Mouse (Mus musculus): ENCODE results near the gene Cdkn1a. TPM values are rescaled to one million over a fixed set of nuclear protein-coding genes. Genes with fewer than 3 reads are reported as not detected.

The Cdkn1a gene
- polyA plus RNA-seq, 1 experiment from 2014 or later: 99.7 TPM

GRCm38 (mm10) chr17:29073313-29073712 lies 17.5 kb upstream of the Cdkn1a start:
- no peaks in the 10 kb centered on the region for H3K36me3 ChIP-seq
- H3K9me3 ChIP-seq (replicated peaks): no peaks in the 10 kb centered on the region
- no peak overlapping the region for H3K9ac ChIP-seq (replicated peaks)
- WGBS: 31% methylated on average over 5 of the region's 5 CpGs
- H3K4me3 ChIP-seq (replicated peaks): no peak overlapping the region
- H3K4me1 ChIP-seq: peaks cover 12% of the 10 kb centered on the region
- no peak for ATAC-seq (ENCODE audit: low FRiP score)
- no peak overlapping the region for H3K27ac ChIP-seq (replicated peaks)
- H3K4me2 ChIP-seq: no peak overlapping the region
- H3K27me3 ChIP-seq (replicated peaks): no peaks in the 10 kb centered on the region

- no peak overlapping the region for H3K9ac ChIP-seq (replicated peaks)
- no peaks in the 10 kb centered on the region for H3K9me3 ChIP-seq (replicated peaks)
- 87% methylated on average over 13 of the region's 13 CpGs for WGBS
- H3K4me3 ChIP-seq (replicated peaks): no peak overlapping the region
- no peak overlapping the region for H3K27ac ChIP-seq (replicated peaks)
- no peak for ATAC-seq (ENCODE audit: low FRiP score)
- H3K36me3 ChIP-seq: no peaks in the 10 kb centered on the region
- H3K27me3 ChIP-seq (replicated peaks): 0 out of 2 replicates have a peak, but pooled peaks cover 3% of the 10 kb centered on the region
- H3K4me2 ChIP-seq: no peak overlapping the region
- H3K4me1 ChIP-seq: peaks cover 20% of the 10 kb centered on the region
Observed at GRCm38 (mm10) chr17:29074085-29074484, 16.7 kb upstream of the Cdkn1a start.

GRCm38 (mm10) chr17:29076235-29076634 lies 14.5 kb upstream of the Cdkn1a start:
- Histone ChIP-seq H3K27me3 (replicated peaks) (peaks cover 17% of the 10 kb centered on the region; the same call in 1 of the 2 replicates), H3K27ac (replicated peaks) (no peak overlapping the region), H3K36me3 (no peaks in the 10 kb centered on the region), H3K4me3 (replicated peaks) (no peak overlapping the region), H3K4me1 (peaks cover 25% of the 10 kb centered on the region), H3K9me3 (replicated peaks) (no peaks in the 10 kb centered on the region), H3K9ac (replicated peaks) (no peak overlapping the region), H3K4me2 (no peak overlapping the region)
- 95% methylated on average over 8 of the region's 8 CpGs for WGBS
- ATAC-seq (ENCODE audit: low FRiP score): no peak

GRCm38 (mm10) chr17:29077786-29078509 lies 12.8 kb upstream of the Cdkn1a start:
- 21% methylated on average over 14 of the region's 14 CpGs for WGBS
- Histone ChIP-seq H3K9me3 (replicated peaks) (no peaks in the 10 kb centered on the region), H3K27ac (replicated peaks) (peak overlapping the region; percentile 14; the same call in 1 of the 2 replicates), H3K27me3 (replicated peaks) (peaks cover 17% of the 10 kb centered on the region; the same call in 1 of the 2 replicates), H3K4me1 (peaks cover 33% of the 10 kb centered on the region), H3K9ac (replicated peaks) (peak overlapping the region; percentile 40; the same call in 1 of the 2 replicates), H3K4me3 (replicated peaks) (peak overlapping the region; percentile 16), H3K4me2 (peak overlapping the region; percentile 44), H3K36me3 (no peaks in the 10 kb centered on the region)
- ATAC-seq (ENCODE audit: low FRiP score): no peak

GRCm38 (mm10) chr17:29078519-29079383 lies 12.0 kb upstream of the Cdkn1a start:
- H3K4me2 ChIP-seq: peak overlapping the region; percentile 44
- ATAC-seq (ENCODE audit: low FRiP score): no peak
- peak overlapping the region; percentile 14; the same call in 1 of the 2 replicates for H3K27ac ChIP-seq (replicated peaks)
- peaks cover 17% of the 10 kb centered on the region; the same call in 1 of the 2 replicates for H3K27me3 ChIP-seq (replicated peaks)
- 7% methylated on average over 25 of the region's 25 CpGs for WGBS
- H3K9me3 ChIP-seq (replicated peaks): no peaks in the 10 kb centered on the region
- H3K4me3 ChIP-seq (replicated peaks): peak overlapping the region; percentile 16; the same call in 1 of the 2 replicates
- no peak overlapping the region for H3K9ac ChIP-seq (replicated peaks)
- peaks cover 27% of the 10 kb centered on the region for H3K4me1 ChIP-seq
- H3K36me3 ChIP-seq: no peaks in the 10 kb centered on the region

GRCm38 (mm10) chr17:29080758-29081617 lies 9.8 kb upstream of the Cdkn1a start:
- H3K27me3 ChIP-seq (replicated peaks): peaks cover 17% of the 10 kb centered on the region; the same call in 1 of the 2 replicates
- H3K4me2 ChIP-seq: peak overlapping the region; percentile 46
- no peak for ATAC-seq (ENCODE audit: low FRiP score)
- no peak overlapping the region for H3K27ac ChIP-seq (replicated peaks)
- no peak overlapping the region for H3K4me3 ChIP-seq (replicated peaks)
- no peaks in the 10 kb centered on the region for H3K36me3 ChIP-seq
- H3K4me1 ChIP-seq: peaks cover 27% of the 10 kb centered on the region
- no peaks in the 10 kb centered on the region for H3K9me3 ChIP-seq (replicated peaks)
- H3K9ac ChIP-seq (replicated peaks): no peak overlapping the region
- WGBS: 7% methylated on average over 23 of the region's 23 CpGs

GRCm38 (mm10) chr17:29081618-29082381 lies 9.0 kb upstream of the Cdkn1a start:
- H3K4me1 ChIP-seq: peaks cover 27% of the 10 kb centered on the region
- no peaks in the 10 kb centered on the region for H3K9me3 ChIP-seq (replicated peaks)
- H3K4me3 ChIP-seq (replicated peaks): peak overlapping the region; percentile 3; the same call in 1 of the 2 replicates
- 9% methylated on average over 21 of the region's 21 CpGs for WGBS
- ATAC-seq (ENCODE audit: low FRiP score): no peak
- H3K4me2 ChIP-seq: peak overlapping the region; percentile 46
- H3K36me3 ChIP-seq: no peaks in the 10 kb centered on the region
- peaks cover 17% of the 10 kb centered on the region; the same call in 1 of the 2 replicates for H3K27me3 ChIP-seq (replicated peaks)
- H3K27ac ChIP-seq (replicated peaks): no peak overlapping the region
- peak overlapping the region; percentile 20; the same call in 1 of the 2 replicates for H3K9ac ChIP-seq (replicated peaks)

- no peak overlapping the region for H3K4me2 ChIP-seq
- H3K9me3 ChIP-seq (replicated peaks): no peaks in the 10 kb centered on the region
- WGBS: 94% methylated on average over 8 of the region's 8 CpGs
- H3K36me3 ChIP-seq: no peaks in the 10 kb centered on the region
- H3K9ac ChIP-seq (replicated peaks): no peak overlapping the region
- no peak overlapping the region for H3K4me3 ChIP-seq (replicated peaks)
- H3K4me1 ChIP-seq: peaks cover 22% of the 10 kb centered on the region
- no peak for ATAC-seq (ENCODE audit: low FRiP score)
- H3K27ac ChIP-seq (replicated peaks): no peak overlapping the region
- H3K27me3 ChIP-seq (replicated peaks): peaks cover 17% of the 10 kb centered on the region; the same call in 1 of the 2 replicates
Observed at GRCm38 (mm10) chr17:29083586-29083985, 7.2 kb upstream of the Cdkn1a start.

- no peaks in the 10 kb centered on the region for H3K36me3 ChIP-seq
- WGBS: 93% methylated on average over 7 of the region's 7 CpGs
- peaks cover 17% of the 10 kb centered on the region for H3K4me1 ChIP-seq
- H3K27me3 ChIP-seq (replicated peaks): peaks cover 8% of the 10 kb centered on the region; the same call in 1 of the 2 replicates
- ATAC-seq (ENCODE audit: low FRiP score): no peak
- no peak overlapping the region for H3K27ac ChIP-seq (replicated peaks)
- H3K9ac ChIP-seq (replicated peaks): no peak overlapping the region
- no peaks in the 10 kb centered on the region for H3K9me3 ChIP-seq (replicated peaks)
- no peak overlapping the region for H3K4me2 ChIP-seq
- no peak overlapping the region for H3K4me3 ChIP-seq (replicated peaks)
Observed at GRCm38 (mm10) chr17:29084656-29085055, 6.1 kb upstream of the Cdkn1a start.

- 80% methylated on average over 10 of the region's 10 CpGs for WGBS
- Histone ChIP-seq H3K9ac (replicated peaks) (no peak overlapping the region), H3K27ac (replicated peaks) (no peak overlapping the region), H3K4me2 (no peak overlapping the region), H3K4me1 (peaks cover 17% of the 10 kb centered on the region), H3K9me3 (replicated peaks) (no peaks in the 10 kb centered on the region), H3K4me3 (replicated peaks) (no peak overlapping the region), H3K36me3 (no peaks in the 10 kb centered on the region), H3K27me3 (replicated peaks) (0 out of 2 replicates have a peak, but pooled peaks cover 6% of the 10 kb centered on the region)
- ATAC-seq (ENCODE audit: low FRiP score): no peak
Observed at GRCm38 (mm10) chr17:29085266-29085665, 5.5 kb upstream of the Cdkn1a start.
